Mouse (Mus musculus): ENCODE data around the gene Pxt1. TPM values are rescaled to one million over a fixed set of nuclear protein-coding genes. Genes with fewer than 3 reads are reported as not detected.

Gene Pxt1
- polyA plus RNA-seq, 1 experiment from 2014 or later: 0.21 TPM

DNA sequence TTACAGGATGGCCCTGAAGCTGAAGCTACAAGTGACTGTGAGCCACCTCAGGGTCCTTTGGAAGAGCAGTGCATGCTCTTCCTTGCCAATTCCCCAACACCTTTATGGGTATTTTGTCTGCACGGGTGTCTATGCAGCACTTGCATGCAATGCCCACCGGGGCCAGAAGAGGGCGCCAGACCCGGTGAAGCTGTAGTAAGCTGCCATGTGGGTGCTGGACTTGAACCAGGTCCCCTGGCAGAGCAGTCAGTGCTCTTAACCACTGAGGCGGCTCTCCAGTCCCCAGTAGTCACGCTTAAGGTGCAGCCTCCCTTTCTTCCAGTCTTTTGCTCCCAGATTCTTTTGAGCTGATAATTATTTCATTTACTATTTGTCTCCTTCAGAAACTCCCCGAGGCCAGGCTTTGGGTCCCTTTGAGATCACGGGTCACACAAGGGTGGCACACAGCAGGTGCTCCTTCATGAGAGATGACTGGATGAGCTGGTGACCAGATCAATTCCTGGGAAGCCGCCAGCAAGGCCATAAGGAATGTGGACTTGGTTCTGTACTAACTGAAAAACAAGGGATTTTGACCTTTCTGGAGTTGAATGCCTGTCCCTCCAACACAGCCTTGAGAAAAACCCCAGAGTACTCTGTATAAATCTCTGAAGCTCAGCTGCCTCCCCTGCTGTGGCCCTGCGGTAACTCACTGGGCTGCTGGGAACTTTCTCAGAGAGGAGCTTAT, 6.9 kb downstream of the Pxt1 start:
- H3K36me3 ChIP-seq: no peaks in the 10 kb centered on the region
- H3K27me3 ChIP-seq (ENCODE audit: insufficient read depth, poor library complexity, severe bottlenecking): no peaks in the 10 kb centered on the region
- H3K27ac ChIP-seq: 0 out of 2 replicates have a peak overlapping the region, but pooled peaks have one; percentile 1
- no peaks in the 10 kb centered on the region for H3K9me3 ChIP-seq
- DNase-seq (ENCODE audit: low spot score): no peak
- H3K4me3 ChIP-seq: no peak overlapping the region
- WGBS: 79% methylated on average over 10 of the region's 10 CpGs
- 0 out of 2 replicates have a peak, but pooled peaks cover 4% of the 10 kb centered on the region for H3K4me1 ChIP-seq

DNA sequence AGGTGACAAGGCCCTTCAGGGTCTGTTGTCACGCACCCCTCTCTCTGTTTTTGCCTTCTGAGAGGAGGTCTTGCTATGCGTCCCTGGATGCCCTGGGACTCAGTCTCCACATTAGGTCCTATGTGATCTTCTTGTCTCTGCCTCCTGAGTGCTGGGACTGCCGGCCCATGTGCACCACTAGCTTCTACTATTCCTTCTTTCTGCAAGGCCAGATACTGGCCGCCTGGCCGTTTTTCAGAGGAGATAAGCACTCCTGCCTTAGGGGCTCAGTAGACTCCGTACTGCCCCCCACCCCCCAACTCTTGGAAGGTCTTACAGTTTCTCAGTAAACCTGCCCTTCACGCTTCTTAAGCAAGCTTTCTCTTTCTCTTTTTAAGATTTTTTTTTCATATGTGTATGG, 7.5 kb downstream of the Pxt1 start:
- DNase-seq (ENCODE audit: low spot score): no peak
- Histone ChIP-seq H3K9me3 (no peaks in the 10 kb centered on the region), H3K27me3 (ENCODE audit: insufficient read depth, poor library complexity, severe bottlenecking) (no peaks in the 10 kb centered on the region), H3K27ac (0 out of 2 replicates have a peak overlapping the region, but pooled peaks have one; percentile 2), H3K36me3 (no peaks in the 10 kb centered on the region), H3K4me1 (0 out of 2 replicates have a peak, but pooled peaks cover 4% of the 10 kb centered on the region), H3K4me3 (no peak overlapping the region)
- 78% methylated on average over 7 of the region's 7 CpGs for WGBS

DNA sequence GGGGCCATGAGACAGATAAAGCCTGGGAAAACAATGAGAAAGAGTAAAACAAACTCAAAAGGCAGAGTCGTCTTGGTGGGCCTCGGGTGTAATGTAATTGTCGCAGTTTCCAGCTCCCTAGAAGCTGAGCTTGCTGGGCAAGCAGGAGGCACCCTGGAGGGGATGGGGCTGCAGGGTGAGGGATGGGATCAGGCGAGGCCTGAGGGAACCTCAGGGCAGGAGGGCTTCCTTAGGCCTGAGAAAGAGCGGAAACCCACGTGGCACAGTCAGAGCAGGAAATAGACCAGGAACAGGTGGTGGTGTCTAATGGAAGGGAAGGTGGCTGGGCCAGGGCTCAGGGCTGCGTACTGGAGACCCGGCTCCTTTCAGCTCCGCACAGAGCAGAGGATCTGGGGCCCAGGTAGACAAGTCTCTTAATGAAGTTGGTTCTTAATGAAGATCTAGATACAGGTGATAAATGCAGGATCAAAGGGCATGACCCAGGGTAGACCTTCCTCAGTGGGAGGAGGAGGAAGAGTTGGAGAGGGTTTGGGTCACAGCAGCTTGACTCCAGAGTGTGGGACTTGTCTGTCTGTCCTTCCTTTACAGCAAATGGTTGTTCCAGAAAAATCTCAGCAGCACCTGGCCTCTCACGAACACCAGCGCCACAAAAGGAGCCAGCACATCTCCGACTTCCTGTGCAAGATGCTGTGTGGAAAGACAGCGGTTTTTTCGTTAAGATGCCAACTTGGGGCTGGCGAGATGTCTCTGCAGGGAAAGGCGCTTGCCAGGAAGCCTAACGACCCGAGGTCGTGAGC, 9.3 kb downstream of the Pxt1 start:
- 73% methylated on average over 19 of the region's 19 CpGs for WGBS
- H3K9me3 ChIP-seq: no peaks in the 10 kb centered on the region
- H3K27ac ChIP-seq: peak overlapping the region; percentile 62

DNA sequence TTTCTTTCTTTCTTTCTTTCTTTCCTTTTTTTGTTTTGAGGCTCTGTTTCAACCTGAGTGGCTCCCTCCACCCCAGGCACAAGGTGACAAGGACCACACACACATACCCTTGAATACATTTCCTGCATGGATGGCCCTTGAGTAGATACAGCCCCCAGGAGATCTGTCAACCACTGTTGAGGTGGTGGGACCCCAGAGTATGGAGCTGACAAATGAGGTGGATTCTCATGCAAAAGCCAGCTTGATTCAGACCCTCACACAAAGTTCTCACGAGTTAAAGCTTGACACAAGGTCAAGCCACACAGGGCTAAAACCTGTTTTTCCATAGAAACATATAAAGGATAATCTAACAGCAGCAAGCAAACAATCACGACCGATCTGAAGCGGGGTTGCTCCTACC, 11.4 kb downstream of the Pxt1 start:
- 86% methylated on average over 4 of the region's 4 CpGs for WGBS
- H3K4me3 ChIP-seq: no peak overlapping the region

More for the DNA sequence above, 9.3 kb downstream of the Pxt1 start:
- Histone ChIP-seq H3K4me1 (peaks cover 14% of the 10 kb centered on the region), H3K27me3 (ENCODE audit: insufficient read depth, poor library complexity, severe bottlenecking) (no peaks in the 10 kb centered on the region), H3K36me3 (no peaks in the 10 kb centered on the region), H3K4me3 (no peak overlapping the region)
- DNase-seq (ENCODE audit: low spot score): no peak

DNA sequence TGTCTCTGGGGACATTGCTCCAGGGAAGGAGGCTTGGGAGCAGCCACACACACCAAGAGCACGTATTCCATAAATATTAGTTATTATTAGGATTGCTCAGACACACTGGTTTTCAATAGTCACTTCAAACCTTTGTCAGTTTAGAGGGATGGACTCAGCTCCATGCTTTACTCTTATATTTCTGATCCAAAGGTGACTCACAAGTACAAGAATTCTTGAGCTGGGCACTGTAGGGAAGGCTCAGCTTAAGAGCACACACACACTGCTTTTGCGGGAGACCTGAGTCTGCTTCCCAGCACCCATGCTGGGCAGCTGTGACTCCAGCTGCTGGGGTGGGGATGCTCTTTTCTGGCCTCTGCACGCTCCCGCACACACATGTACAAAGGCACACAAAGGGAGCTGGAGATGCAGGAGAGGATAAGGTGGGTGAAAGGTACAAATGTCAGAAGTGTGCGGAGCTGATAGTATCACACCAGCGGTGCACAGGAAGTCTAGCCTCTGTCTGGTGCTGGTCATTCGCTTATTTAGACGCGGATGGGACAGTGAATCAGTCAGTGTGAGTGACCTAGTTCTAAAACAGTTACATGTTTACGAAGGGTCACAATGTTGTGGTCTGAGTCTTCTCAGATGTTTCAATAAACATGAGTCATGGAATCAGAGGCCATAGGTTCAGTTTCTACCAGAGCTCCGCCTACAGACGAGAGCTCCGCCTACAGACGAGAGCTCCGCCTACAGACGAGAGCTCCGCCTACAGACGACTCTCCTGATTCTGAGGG, 12.0 kb downstream of the Pxt1 start:
- no peak for DNase-seq (ENCODE audit: low spot score)
- H3K4me3 ChIP-seq: no peak overlapping the region
- peaks cover 15% of the 10 kb centered on the region for H3K4me1 ChIP-seq
- peak overlapping the region; percentile 90 for H3K27ac ChIP-seq
- no peaks in the 10 kb centered on the region for H3K9me3 ChIP-seq
- WGBS: 91% methylated on average over 18 of the region's 18 CpGs
- H3K27me3 ChIP-seq (ENCODE audit: insufficient read depth, poor library complexity, severe bottlenecking): no peaks in the 10 kb centered on the region
- H3K36me3 ChIP-seq: no peaks in the 10 kb centered on the region

More for the DNA sequence above, 11.4 kb downstream of the Pxt1 start:
- Histone ChIP-seq H3K27me3 (ENCODE audit: insufficient read depth, poor library complexity, severe bottlenecking) (no peaks in the 10 kb centered on the region), H3K36me3 (no peaks in the 10 kb centered on the region), H3K9me3 (no peaks in the 10 kb centered on the region), H3K4me1 (peaks cover 14% of the 10 kb centered on the region), H3K27ac (peak overlapping the region; percentile 12; the same call in 1 of the 2 replicates)
- DNase-seq (ENCODE audit: low spot score): no peak

DNA sequence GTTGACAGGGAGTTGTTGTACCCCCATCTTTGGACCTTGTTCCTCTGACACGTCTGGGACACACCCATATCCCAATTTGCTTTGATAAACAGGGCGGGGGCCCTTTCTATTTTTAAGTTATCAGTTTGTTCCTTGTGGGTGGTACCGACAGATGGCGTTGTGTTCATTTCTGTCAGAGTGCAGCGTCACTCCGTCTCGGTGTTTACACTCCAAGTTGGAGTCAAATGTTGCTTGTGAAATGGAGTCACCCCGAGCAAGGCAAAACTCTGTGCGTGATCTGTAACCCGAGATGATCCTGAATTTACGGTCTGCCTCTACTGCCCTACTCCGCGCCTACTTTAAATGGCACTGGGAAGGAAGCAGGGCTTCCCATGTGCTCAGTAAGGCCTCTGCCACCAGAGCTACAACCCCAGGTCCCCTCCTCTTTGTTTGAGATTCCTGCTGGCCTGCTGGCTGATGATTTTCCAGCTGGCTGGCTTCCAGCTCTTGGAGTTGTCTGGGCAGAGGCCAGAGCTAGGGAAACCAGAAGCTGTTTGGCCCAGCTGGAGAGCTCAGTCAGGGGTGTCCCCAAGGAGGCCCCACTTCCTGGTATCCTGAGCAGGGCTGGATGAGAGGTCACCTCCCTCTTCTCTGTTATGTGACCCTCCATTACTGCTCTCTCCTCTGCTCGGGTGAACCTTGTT, 13.1 kb downstream of the Pxt1 start:
- Histone ChIP-seq H3K27me3 (ENCODE audit: insufficient read depth, poor library complexity, severe bottlenecking) (no peaks in the 10 kb centered on the region), H3K9me3 (no peaks in the 10 kb centered on the region), H3K4me3 (peak overlapping the region; percentile 35; the same call in 1 of the 2 replicates), H3K4me1 (peaks cover 21% of the 10 kb centered on the region), H3K27ac (peak overlapping the region; percentile 90), H3K36me3 (no peaks in the 10 kb centered on the region)
- peak; percentile 91 for DNase-seq (ENCODE audit: low spot score)
- WGBS: 24% methylated on average over 14 of the region's 14 CpGs

DNA sequence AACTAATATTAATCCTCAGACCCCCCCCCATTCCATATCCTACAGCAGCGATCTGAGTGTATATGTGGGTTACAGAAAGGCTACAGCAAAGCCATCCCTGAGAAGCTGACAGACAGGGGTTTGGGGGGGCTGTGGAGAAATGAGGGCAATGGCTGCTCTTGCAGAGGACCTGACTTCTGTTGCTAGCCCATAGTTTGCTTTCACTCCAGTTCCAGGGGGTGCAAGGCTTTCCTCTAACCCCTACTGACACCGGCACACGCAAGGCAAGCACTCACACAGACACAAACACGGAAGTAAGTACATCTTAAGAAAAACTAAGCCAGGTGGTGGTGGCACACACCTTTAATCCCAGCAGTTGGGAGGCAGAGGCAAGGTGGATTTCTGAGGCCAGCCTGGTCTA, 14.3 kb downstream of the Pxt1 start:
- WGBS: 95% methylated on average over 4 of the region's 4 CpGs
- Histone ChIP-seq H3K9me3 (no peaks in the 10 kb centered on the region), H3K36me3 (no peaks in the 10 kb centered on the region), H3K27me3 (ENCODE audit: insufficient read depth, poor library complexity, severe bottlenecking) (no peaks in the 10 kb centered on the region), H3K4me1 (peaks cover 21% of the 10 kb centered on the region), H3K27ac (0 out of 2 replicates have a peak overlapping the region, but pooled peaks have one; percentile 4), H3K4me3 (no peak overlapping the region)
- no peak for DNase-seq (ENCODE audit: low spot score)

DNA sequence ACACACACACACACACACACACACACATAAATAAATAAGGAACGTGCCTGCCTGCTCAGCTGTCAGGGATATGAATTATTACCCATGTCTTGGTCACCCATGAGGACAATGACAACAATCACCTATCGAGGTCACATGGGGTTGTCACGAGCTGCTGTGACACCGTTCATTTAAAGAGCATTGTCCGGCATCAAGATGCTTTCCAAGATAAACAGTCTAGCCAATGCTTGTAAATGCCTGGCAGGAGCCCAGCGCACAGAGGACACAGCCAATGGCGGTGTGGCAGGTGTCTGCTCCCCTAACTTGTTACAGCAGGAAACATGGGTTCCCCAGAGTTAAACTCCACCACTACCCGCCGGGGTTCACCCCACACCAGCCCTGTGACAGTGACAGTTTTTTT, 15.6 kb downstream of the Pxt1 start:
- WGBS: 87% methylated on average over 9 of the region's 9 CpGs
- Histone ChIP-seq H3K4me1 (peaks cover 17% of the 10 kb centered on the region), H3K27ac (no peak overlapping the region), H3K9me3 (no peaks in the 10 kb centered on the region), H3K36me3 (no peaks in the 10 kb centered on the region), H3K27me3 (ENCODE audit: insufficient read depth, poor library complexity, severe bottlenecking) (no peaks in the 10 kb centered on the region), H3K4me3 (no peak overlapping the region)
- DNase-seq (ENCODE audit: low spot score): no peak

DNA sequence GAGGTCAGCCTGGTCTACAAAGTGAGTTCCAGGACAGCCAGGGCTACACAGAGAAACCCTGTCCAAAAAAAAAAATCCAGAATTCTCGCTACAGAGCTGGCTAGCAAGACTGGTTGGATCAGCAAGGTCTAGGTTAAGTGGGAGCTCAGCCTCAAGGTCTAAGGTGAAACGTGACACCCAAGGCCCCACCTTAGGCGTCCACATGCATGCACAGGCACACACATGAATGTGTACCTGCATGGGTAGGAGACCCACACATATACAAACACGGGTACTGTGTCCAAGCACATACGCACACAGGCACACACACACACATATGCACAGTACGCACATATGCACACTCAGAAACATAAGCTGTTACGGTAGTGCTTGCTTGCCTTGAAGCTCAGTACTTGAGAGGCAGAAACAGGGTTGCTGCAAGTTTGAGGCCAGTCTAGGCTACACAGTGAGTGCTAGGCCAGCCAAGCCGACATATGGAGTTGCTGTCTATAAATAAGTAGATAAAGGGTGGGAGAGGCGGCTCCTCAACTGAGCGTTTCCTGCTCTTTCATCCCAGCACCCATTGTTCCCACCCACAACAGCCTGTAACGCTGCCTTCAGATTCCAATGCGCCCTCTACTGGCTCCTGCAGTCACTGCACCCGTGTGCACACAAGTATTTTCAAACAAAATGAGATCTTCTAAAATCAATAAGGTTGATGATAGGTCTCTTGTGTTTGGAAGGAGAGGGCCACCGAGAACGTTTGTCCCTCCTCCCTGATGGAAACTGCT, 16.6 kb downstream of the Pxt1 start:
- Histone ChIP-seq H3K9me3 (no peaks in the 10 kb centered on the region), H3K27me3 (ENCODE audit: insufficient read depth, poor library complexity, severe bottlenecking) (no peaks in the 10 kb centered on the region), H3K36me3 (no peaks in the 10 kb centered on the region), H3K27ac (no peak overlapping the region; the same call in 1 of the 2 replicates), H3K4me3 (no peak overlapping the region), H3K4me1 (peaks cover 17% of the 10 kb centered on the region)
- WGBS: 49% methylated on average over 15 of the region's 15 CpGs
- no peak for DNase-seq (ENCODE audit: low spot score)

DNA sequence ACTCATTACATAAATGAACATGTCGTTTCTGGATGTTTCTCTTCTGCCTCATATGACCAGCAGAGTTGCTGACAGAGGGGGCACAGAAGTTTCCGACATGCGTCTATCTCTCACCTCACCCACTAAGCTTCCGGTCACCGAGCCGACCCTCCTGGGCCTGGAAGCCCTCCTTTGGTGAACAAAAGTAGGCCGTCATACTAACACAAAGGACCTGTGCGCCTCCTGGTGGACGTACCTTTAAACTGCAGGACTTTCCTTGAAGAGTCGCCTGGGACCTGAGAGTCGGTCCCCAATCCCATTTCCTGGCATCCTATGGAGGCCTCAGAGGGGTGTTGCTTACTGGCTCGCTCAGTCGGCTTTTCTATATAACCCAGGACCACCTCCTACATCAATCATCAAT, 17.3 kb downstream of the Pxt1 start:
- H3K27ac ChIP-seq: peak overlapping the region; percentile 36; the same call in 1 of the 2 replicates
- no peaks in the 10 kb centered on the region for H3K36me3 ChIP-seq
- WGBS: 15% methylated on average over 13 of the region's 13 CpGs

DNA sequence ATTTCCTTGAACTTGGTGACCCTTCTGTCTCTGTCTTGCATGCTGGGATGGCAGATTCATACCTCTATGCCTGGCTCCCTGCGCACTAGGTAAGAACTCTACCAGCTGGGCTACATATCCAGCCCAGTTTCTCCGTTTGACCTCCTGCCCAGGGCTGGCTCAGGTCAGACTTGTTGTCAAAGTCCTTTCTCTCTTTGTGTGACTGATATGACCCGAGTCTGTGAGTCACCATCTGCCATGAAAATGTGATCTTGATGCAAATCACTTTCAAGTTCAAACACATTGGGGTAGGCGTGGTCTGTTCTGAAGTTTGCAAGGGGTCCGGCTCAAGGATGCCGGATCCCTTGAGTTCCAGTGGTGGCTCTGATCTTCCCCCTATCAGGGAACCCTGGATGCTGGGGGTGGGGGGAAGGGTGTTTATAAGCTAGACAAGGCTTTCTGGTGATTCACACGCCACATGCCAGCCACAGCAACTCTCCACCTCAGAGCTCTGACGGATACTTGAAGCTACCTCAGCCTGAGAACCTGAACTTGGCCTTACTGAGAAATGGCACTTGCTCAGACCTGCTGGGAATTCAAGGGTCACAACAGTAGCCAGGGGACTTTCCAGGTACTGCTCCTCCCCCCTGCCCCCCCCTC, 18.6 kb downstream of the Pxt1 start:
- no peak for DNase-seq (ENCODE audit: low spot score)
- H3K4me1 ChIP-seq: peaks cover 16% of the 10 kb centered on the region
- H3K9me3 ChIP-seq: no peaks in the 10 kb centered on the region
- WGBS: 81% methylated on average over 8 of the region's 8 CpGs
- H3K27ac ChIP-seq: no peak overlapping the region
- no peaks in the 10 kb centered on the region for H3K36me3 ChIP-seq
- no peaks in the 10 kb centered on the region for H3K27me3 ChIP-seq (ENCODE audit: insufficient read depth, poor library complexity, severe bottlenecking)
- H3K4me3 ChIP-seq: no peak overlapping the region

More for the DNA sequence above, 17.3 kb downstream of the Pxt1 start:
- DNase-seq (ENCODE audit: low spot score): peak; percentile 93
- H3K9me3 ChIP-seq: no peaks in the 10 kb centered on the region
- H3K4me3 ChIP-seq: no peak overlapping the region
- peaks cover 19% of the 10 kb centered on the region for H3K4me1 ChIP-seq
- H3K27me3 ChIP-seq (ENCODE audit: insufficient read depth, poor library complexity, severe bottlenecking): no peaks in the 10 kb centered on the region

Measured in heart, embryonic 10.5 days (tissue).